Mouse (Mus musculus) liver, embryonic 11.5 days (tissue): Measurements from ENCODE around the gene Rapgef1. TPM values are rescaled to one million over a fixed set of nuclear protein-coding genes. Genes with fewer than 3 reads are reported as not detected.

Experiments
- ATAC-seq: fragments of 200-750 bp; cut with Nextera tagmentation; replicated peaks from 2 replicates; pipeline ENCODE4 v1.8.0; 2017; ENCODE audit warnings: moderate number of reproducible peaks, mild to moderate bottlenecking, moderate TSS enrichment, moderate library complexity; ENCODE audit not compliant: low FRiP score
- DNase-seq: peaks from one replicate; pipeline ENCODE4 v3.0.0-alpha.2; 2017; ENCODE audit warnings: low spot score
- H3K27ac ChIP-seq: fragments of 300-500 bp; sonication (generic); 2 replicates; pipeline ENCODE4 v1.5.1; 2014; ENCODE audit warnings: mild to moderate bottlenecking, low read depth, low read length, control low read depth
- H3K27me3 ChIP-seq: fragments of 300-500 bp; sonication (generic); replicated peaks from 2 replicates; pipeline ENCODE4 v1.6.1; 2014; ENCODE audit warnings: low read length, mixed read lengths; ENCODE audit not compliant: control insufficient read depth, insufficient read depth
- H3K36me3 ChIP-seq: fragments of 300-500 bp; sonication (generic); 2 replicates; pipeline ENCODE4 v1.6.1; 2014; ENCODE audit warnings: mild to moderate bottlenecking, low read length, moderate library complexity, mixed read lengths; ENCODE audit not compliant: control insufficient read depth, insufficient read depth
- H3K4me1 ChIP-seq: fragments of 300-500 bp; sonication (generic); replicated peaks from 2 replicates; pipeline ENCODE4 v1.6.1; 2014; ENCODE audit warnings: low read length, mixed read lengths; ENCODE audit not compliant: control insufficient read depth, insufficient read depth
- H3K4me2 ChIP-seq: fragments of 300-500 bp; sonication (generic); 2 replicates; pipeline ENCODE4 v1.6.1; 2014; ENCODE audit warnings: mild to moderate bottlenecking, control low read depth, moderate library complexity
- H3K4me3 ChIP-seq: fragments of 300-500 bp; sonication (generic); 2 replicates; pipeline ENCODE4 v1.5.1; 2014; ENCODE audit warnings: low read depth, low read length, control low read depth
- H3K9ac ChIP-seq: fragments of 300-500 bp; sonication (generic); 2 replicates; pipeline ENCODE4 v1.6.1; 2014; ENCODE audit warnings: low read depth, low read length, control low read depth
- H3K9me3 ChIP-seq: fragments of 300-500 bp; sonication (generic); 2 replicates; pipeline ENCODE4 v1.6.1; 2016; ENCODE audit warnings: low read length, inconsistent platforms, mixed read lengths; ENCODE audit not compliant: control insufficient read depth
- WGBS: fragments of 180-500 bp; shearing (Covaris S2); extraction: QIAGEN DNeasy Blood & Tissue Kit; methylation state at CpG from one replicate; pipeline ENCODE4 v1.1.7; 2014; 5-methylcytosine and 5-hydroxymethylcytosine counted together
- polyA plus RNA-seq: library from polyadenylated mRNA; unstranded; fragments of >200 nt; fragmentation: Nextera tagmentation; extraction: Ambion mirVana; gene quantifications from 2 replicates; pipeline ENCODE4 v1.2.1, GENCODE M21; 2014

The Rapgef1 gene
- polyA plus RNA-seq, 1 experiment from 2014 or later = 16.5 TPM

GRCm38 (mm10) chr2:29633782-29634181 lies 14.3 kb downstream of the Rapgef1 start:
- no peak overlapping the region for H3K4me2 ChIP-seq
- H3K9me3 ChIP-seq = no peaks in the 10 kb centered on the region
- no peak overlapping the region for H3K9ac ChIP-seq
- H3K36me3 ChIP-seq = no peaks in the 10 kb centered on the region
- no peak overlapping the region for H3K4me3 ChIP-seq
- ATAC-seq (no peak), DNase-seq (no peak)
- H3K4me1 ChIP-seq = peaks cover 38% of the 10 kb centered on the region
- no peak overlapping the region; the same call in 1 of the 2 replicates for H3K27ac ChIP-seq
- WGBS = 84% methylated on average over 3 of the region's 3 CpGs
- no peaks in the 10 kb centered on the region for H3K27me3 ChIP-seq

GRCm38 (mm10) chr2:29634541-29634940 lies 15.0 kb downstream of the Rapgef1 start:
- ATAC-seq (no peak), DNase-seq (no peak)
- 72% methylated on average over 5 of the region's 5 CpGs for WGBS
- Histone ChIP-seq H3K27ac (no peak overlapping the region), H3K4me1 (peaks cover 30% of the 10 kb centered on the region), H3K9me3 (no peaks in the 10 kb centered on the region), H3K4me3 (no peak overlapping the region), H3K36me3 (no peaks in the 10 kb centered on the region), H3K27me3 (no peaks in the 10 kb centered on the region), H3K9ac (no peak overlapping the region), H3K4me2 (no peak overlapping the region)

GRCm38 (mm10) chr2:29635966-29636507 lies 16.5 kb downstream of the Rapgef1 start:
- ATAC-seq (no peak), DNase-seq (no peak)
- WGBS = 84% methylated on average over 5 of the region's 5 CpGs
- H3K27ac ChIP-seq = no peak overlapping the region
- no peak overlapping the region for H3K4me3 ChIP-seq
- H3K9ac ChIP-seq = no peak overlapping the region
- peaks cover 25% of the 10 kb centered on the region for H3K4me1 ChIP-seq
- H3K27me3 ChIP-seq = no peaks in the 10 kb centered on the region
- no peaks in the 10 kb centered on the region for H3K36me3 ChIP-seq
- no peaks in the 10 kb centered on the region for H3K9me3 ChIP-seq
- no peak overlapping the region for H3K4me2 ChIP-seq

DNA sequence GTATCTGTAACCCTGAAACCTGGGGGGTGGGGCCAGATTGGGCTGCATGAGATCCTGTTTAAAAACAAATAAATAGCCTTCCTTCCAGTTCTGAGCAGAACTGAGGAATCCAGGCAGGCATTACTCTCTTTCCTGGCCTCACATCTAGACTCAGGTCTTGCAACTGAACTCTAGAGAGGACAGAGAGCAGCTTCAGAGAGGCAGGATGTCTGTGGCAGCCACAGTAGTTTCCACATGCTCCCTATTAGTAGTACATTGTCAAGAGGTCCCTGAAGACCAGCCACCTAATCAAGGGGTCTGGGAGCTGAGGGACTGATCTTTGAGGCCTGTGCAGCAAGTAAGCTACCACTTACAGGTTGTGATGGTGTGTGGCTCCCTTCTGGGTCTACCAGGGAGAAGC lies 18.0 kb downstream of the Rapgef1 start:
- Histone ChIP-seq H3K4me1 (peaks cover 18% of the 10 kb centered on the region), H3K9me3 (no peaks in the 10 kb centered on the region), H3K27me3 (no peaks in the 10 kb centered on the region), H3K4me2 (no peak overlapping the region), H3K9ac (no peak overlapping the region), H3K4me3 (no peak overlapping the region), H3K36me3 (no peaks in the 10 kb centered on the region), H3K27ac (no peak overlapping the region)
- DNase-seq (no peak), ATAC-seq (no peak)

- H3K9ac ChIP-seq = no peak overlapping the region
- ATAC-seq (no peak; the same call in 1 of the 2 replicates), DNase-seq (no peak)
- H3K4me1 ChIP-seq = peaks cover 5% of the 10 kb centered on the region
- H3K4me2 ChIP-seq = no peak overlapping the region
- H3K27me3 ChIP-seq = no peaks in the 10 kb centered on the region
- H3K36me3 ChIP-seq = no peaks in the 10 kb centered on the region
- H3K4me3 ChIP-seq = no peak overlapping the region
- 86% methylated on average over 1 of the region's 1 CpGs for WGBS
- H3K27ac ChIP-seq = no peak overlapping the region
- H3K9me3 ChIP-seq = no peaks in the 10 kb centered on the region
Measured at GRCm38 (mm10) chr2:29639377-29639776, 19.9 kb downstream of the Rapgef1 start.

GRCm38 (mm10) chr2:29639953-29640743 lies 20.6 kb downstream of the Rapgef1 start:
- Histone ChIP-seq H3K36me3 (no peaks in the 10 kb centered on the region), H3K4me2 (no peak overlapping the region), H3K9me3 (no peaks in the 10 kb centered on the region), H3K4me3 (no peak overlapping the region), H3K9ac (no peak overlapping the region), H3K4me1 (peaks cover 2% of the 10 kb centered on the region; the same call in 1 of the 2 replicates), H3K27ac (no peak overlapping the region), H3K27me3 (no peaks in the 10 kb centered on the region)
- 48% methylated on average over 5 of the region's 5 CpGs for WGBS
- ATAC-seq = no peak
- DNase-seq = no peak

GRCm38 (mm10) chr2:29641707-29642106 lies 22.2 kb downstream of the Rapgef1 start:
- H3K27ac ChIP-seq = no peak overlapping the region
- H3K4me1 ChIP-seq = peaks cover 5% of the 10 kb centered on the region
- H3K36me3 ChIP-seq = no peaks in the 10 kb centered on the region
- no peak overlapping the region for H3K9ac ChIP-seq
- no peak for DNase-seq
- no peak overlapping the region for H3K4me3 ChIP-seq
- no peaks in the 10 kb centered on the region for H3K9me3 ChIP-seq
- H3K4me2 ChIP-seq = no peak overlapping the region
- no peaks in the 10 kb centered on the region for H3K27me3 ChIP-seq
- WGBS = 87% methylated on average over 3 of the region's 3 CpGs
- ATAC-seq = no peak

- H3K27me3 ChIP-seq = no peaks in the 10 kb centered on the region
- 77% methylated on average over 4 of the region's 4 CpGs for WGBS
- peaks cover 6% of the 10 kb centered on the region for H3K4me1 ChIP-seq
- no peaks in the 10 kb centered on the region for H3K9me3 ChIP-seq
- DNase-seq (no peak), ATAC-seq (no peak)
- H3K36me3 ChIP-seq = no peaks in the 10 kb centered on the region
- H3K4me2 ChIP-seq = no peak overlapping the region
- no peak overlapping the region for H3K27ac ChIP-seq
- H3K9ac ChIP-seq = no peak overlapping the region
- no peak overlapping the region for H3K4me3 ChIP-seq
Measured at GRCm38 (mm10) chr2:29643418-29643817, 23.9 kb downstream of the Rapgef1 start.

- Histone ChIP-seq H3K4me3 (no peak overlapping the region), H3K27ac (no peak overlapping the region), H3K4me2 (no peak overlapping the region)
Measured at GRCm38 (mm10) chr2:29645071-29645628, 25.6 kb downstream of the Rapgef1 start.

More at GRCm38 (mm10) chr2:29645071-29645628, 25.6 kb downstream of the Rapgef1 start:
- ATAC-seq (no peak), DNase-seq (no peak)
- Histone ChIP-seq H3K4me1 (peaks cover 6% of the 10 kb centered on the region), H3K36me3 (no peaks in the 10 kb centered on the region), H3K9ac (no peak overlapping the region), H3K9me3 (no peaks in the 10 kb centered on the region), H3K27me3 (no peaks in the 10 kb centered on the region)
- WGBS = 72% methylated on average over 4 of the region's 4 CpGs
